Mouse (Mus musculus): ENCODE data around the gene Nalcn. TPM values are rescaled to one million over a fixed set of nuclear protein-coding genes. Genes with fewer than 3 reads are reported as not detected.

The Nalcn gene
- total RNA-seq, 1 experiment from 2014 or later: not detected

DNA sequence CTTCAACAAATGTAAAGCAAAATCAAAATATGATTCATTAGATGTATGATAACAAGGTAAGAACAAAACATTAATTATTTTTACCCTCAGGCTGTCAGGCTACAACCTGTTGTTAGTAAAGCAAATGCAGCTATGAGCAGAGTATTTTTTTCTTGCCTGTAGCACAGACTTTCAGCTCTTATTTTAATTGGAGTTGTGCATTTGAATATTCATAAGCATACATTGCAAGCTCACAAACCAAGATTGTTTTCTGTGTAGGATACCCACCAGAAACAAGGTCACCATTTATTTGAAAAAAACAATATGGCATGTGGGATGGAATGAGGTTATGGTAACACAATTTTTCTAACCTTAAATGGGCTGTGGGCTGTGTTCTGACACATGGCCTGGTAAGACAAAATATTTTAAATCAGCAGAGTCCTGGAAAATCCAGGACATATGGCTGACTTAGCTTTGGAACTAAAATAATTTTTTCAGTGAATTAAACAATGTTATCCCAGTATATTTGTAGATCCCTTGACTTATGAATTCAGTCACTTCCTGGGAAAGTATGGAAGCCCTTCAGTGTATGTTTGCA is 394.2 kb downstream of the Nalcn start:
- ATAC-seq (replicated peaks; ENCODE audit: low read depth, poor library complexity, severe bottlenecking): no peak

Other genes starting within 250 kb of the Nalcn start
- gene Itgbl1, start 32.8 kb upstream of the Nalcn start, total RNA-seq (2017): not detected in 2 replicates